Mouse (Mus musculus) spleen, adult 2 months (tissue): ENCODE measurements around the gene Alad.

Source experiments
- CTCF ChIP-seq: fragments of 200-500 bp; IDR thresholded peaks from 2 replicates; pipeline ENCODE4 v1.5.1; 2011; ENCODE audit warnings: mild to moderate bottlenecking, inconsistent platforms; ENCODE audit not compliant: insufficient read depth, insufficient read length, insufficient replicate concordance; ENCODE audit errors: extremely low read depth
- POLR2A ChIP-seq: fragments of 200-500 bp; IDR thresholded peaks from 2 replicates; pipeline ENCODE4 v1.6.1; 2011; ENCODE audit warnings: low read depth, low read length, inconsistent platforms

GRCm38 (mm10) chr4:62568359-62568758 lies 48.6 kb upstream of the Alad start:
- TF ChIP-seq POLR2A (no peak), CTCF (no peak)
